Mouse (Mus musculus) liver, adult 2 months (tissue): ENCODE data around the gene Tlcd2. TPM values are rescaled to one million over a fixed set of nuclear protein-coding genes. Genes with fewer than 3 reads are reported as not detected.

Experiments used
- DNase-seq: peaks from one replicate; pipeline ENCODE4 v3.0.0-alpha.2; 2011; ENCODE audit warnings: low read depth, low spot score; ENCODE audit errors: extremely low read depth
- H3K27ac ChIP-seq: fragments of 200-500 bp; replicated peaks from 2 replicates; pipeline ENCODE4 v1.5.1; 2012; ENCODE audit warnings: low read depth, mild to moderate bottlenecking, control low read depth, inconsistent platforms, low read length; ENCODE audit not compliant: insufficient read depth
- H3K27me3 ChIP-seq: fragments of 200-500 bp; 2 replicates; pipeline ENCODE4 v1.6.1; 2012; ENCODE audit warnings: mild to moderate bottlenecking, moderate library complexity, low read length, inconsistent platforms; ENCODE audit not compliant: control insufficient read depth, insufficient read depth
- H3K36me3 ChIP-seq: fragments of 200-500 bp; 2 replicates; pipeline ENCODE4 v1.6.1; 2012; ENCODE audit warnings: low read length, inconsistent platforms; ENCODE audit not compliant: control insufficient read depth, insufficient read depth
- H3K4me1 ChIP-seq: fragments of 200-500 bp; 2 replicates; pipeline ENCODE4 v1.6.1; 2011; ENCODE audit warnings: low read length; ENCODE audit not compliant: control insufficient read depth, insufficient read depth
- H3K4me3 ChIP-seq: fragments of 200-500 bp; 2 replicates; pipeline ENCODE4 v1.5.1; 2011; ENCODE audit warnings: low read depth, mild to moderate bottlenecking, control low read depth, low read length, moderate library complexity; ENCODE audit not compliant: insufficient read depth
- H3K79me2 ChIP-seq: fragments of 200-500 bp; 2 replicates; pipeline ENCODE4 v1.6.1; 2012; ENCODE audit warnings: inconsistent platforms, mild to moderate bottlenecking, low read length, moderate library complexity; ENCODE audit not compliant: control insufficient read depth, insufficient read depth
- H3K9ac ChIP-seq: fragments of 200-500 bp; 2 replicates; pipeline ENCODE4 v1.6.1; 2012; ENCODE audit warnings: low read depth, mild to moderate bottlenecking, control low read depth, inconsistent platforms, low read length
- CTCF ChIP-seq: fragments of 200-500 bp; IDR thresholded peaks from 2 replicates; pipeline ENCODE4 v1.5.1; 2011; ENCODE audit warnings: low read depth, low read length, control low read depth
- POLR2A ChIP-seq: fragments of 200-500 bp; IDR thresholded peaks from 2 replicates; pipeline ENCODE4 v1.6.1; 2011; ENCODE audit warnings: low read length, control low read depth; ENCODE audit not compliant: insufficient read depth; ENCODE audit errors: extremely low read depth
- WGBS: fragments of 180-500 bp; shearing (Covaris S2); methylation state at CpG from one replicate; pipeline ENCODE4 v1.1.7; 2018; 5-methylcytosine and 5-hydroxymethylcytosine counted together
- polyA plus RNA-seq: library from polyadenylated mRNA; depleted of rRNA; stranded (reverse); fragments of >200 nt; gene quantifications from 2 replicates; pipeline ENCODE4 v1.2.3, GENCODE M21; 2012
- total RNA-seq: library from RNA; depleted of rRNA; stranded (reverse); fragments of >200 nt; gene quantifications from 2 replicates; pipeline ENCODE4 v1.2.3, GENCODE M21; 2014

Gene Tlcd2
- total and polyA plus RNA-seq, 2 experiments, result 237 to 238 TPM

DNA sequence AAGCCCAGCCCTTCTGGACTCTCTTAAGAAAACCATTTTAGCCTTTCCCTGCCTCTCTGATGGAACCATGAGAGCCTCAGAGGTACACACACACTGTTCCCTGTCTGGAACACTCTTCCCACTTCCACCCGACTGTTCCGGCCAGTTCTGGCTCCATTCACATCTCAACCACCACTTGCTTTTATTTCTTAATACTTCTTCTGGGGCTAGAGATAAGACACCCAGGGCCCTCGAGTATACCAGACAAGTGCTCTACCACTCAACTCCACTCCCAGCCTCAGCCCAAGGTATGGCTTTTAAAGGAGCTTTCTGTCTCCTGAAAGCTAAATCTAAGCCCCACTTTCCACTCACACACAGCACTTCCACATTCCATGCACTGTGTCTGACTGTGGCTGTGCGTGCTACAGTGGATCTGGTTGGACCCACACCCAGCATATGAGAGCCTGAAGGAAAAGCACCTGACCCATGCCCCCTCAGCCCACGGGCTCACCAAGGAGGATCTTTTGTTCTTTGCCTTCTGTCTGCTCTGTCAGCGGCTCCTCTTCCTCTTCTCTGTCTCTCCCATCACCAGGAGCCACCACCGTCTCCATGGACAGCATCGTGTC, 11.1 kb upstream of the Tlcd2 start:
- peaks cover 44% of the 10 kb centered on the region for H3K79me2 ChIP-seq
- DNase-seq, result no peak
- no peak overlapping the region for H3K4me3 ChIP-seq
- peaks cover 20% of the 10 kb centered on the region; the same call in 1 of the 2 replicates for H3K36me3 ChIP-seq
- H3K27me3 ChIP-seq, result no peaks in the 10 kb centered on the region
- H3K9ac ChIP-seq, result peak overlapping the region; percentile 20; the same call in 1 of the 2 replicates
- H3K27ac ChIP-seq, result no peak overlapping the region
- 68% methylated on average over 8 of the region's 8 CpGs for WGBS
- peaks cover 39% of the 10 kb centered on the region for H3K4me1 ChIP-seq
- no peak for TF ChIP-seq CTCF
- no peak for TF ChIP-seq POLR2A

DNA sequence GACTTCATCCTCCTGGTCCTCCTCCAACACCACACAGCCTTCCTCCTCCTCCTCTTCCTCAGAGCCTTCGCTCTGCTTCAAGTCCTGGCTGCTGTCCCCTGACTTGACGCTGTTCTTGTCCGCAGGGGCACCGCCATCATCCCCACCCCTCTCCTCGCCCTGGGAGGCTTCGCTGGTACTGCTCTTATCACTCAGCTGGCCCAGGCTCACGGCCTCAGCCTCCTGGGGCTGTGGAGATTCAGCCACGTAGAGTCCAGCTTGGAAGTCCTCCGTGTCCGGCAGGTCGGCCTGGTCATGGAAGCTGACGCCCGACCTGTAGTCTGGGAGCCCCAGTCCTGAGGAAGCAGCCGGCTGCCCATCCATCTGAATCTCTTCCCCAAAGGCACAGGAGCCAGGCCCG, 10.6 kb upstream of the Tlcd2 start:
- TF ChIP-seq CTCF (no peak), POLR2A (no peak)
- DNase-seq, result no peak
- H3K4me3 ChIP-seq, result no peak overlapping the region
- H3K79me2 ChIP-seq, result peaks cover 44% of the 10 kb centered on the region
- 87% methylated on average over 15 of the region's 15 CpGs for WGBS
- H3K27me3 ChIP-seq, result no peaks in the 10 kb centered on the region
- peak overlapping the region; percentile 20; the same call in 1 of the 2 replicates for H3K9ac ChIP-seq
- H3K27ac ChIP-seq, result no peak overlapping the region
- H3K4me1 ChIP-seq, result peaks cover 39% of the 10 kb centered on the region
- peaks cover 20% of the 10 kb centered on the region; the same call in 1 of the 2 replicates for H3K36me3 ChIP-seq

DNA sequence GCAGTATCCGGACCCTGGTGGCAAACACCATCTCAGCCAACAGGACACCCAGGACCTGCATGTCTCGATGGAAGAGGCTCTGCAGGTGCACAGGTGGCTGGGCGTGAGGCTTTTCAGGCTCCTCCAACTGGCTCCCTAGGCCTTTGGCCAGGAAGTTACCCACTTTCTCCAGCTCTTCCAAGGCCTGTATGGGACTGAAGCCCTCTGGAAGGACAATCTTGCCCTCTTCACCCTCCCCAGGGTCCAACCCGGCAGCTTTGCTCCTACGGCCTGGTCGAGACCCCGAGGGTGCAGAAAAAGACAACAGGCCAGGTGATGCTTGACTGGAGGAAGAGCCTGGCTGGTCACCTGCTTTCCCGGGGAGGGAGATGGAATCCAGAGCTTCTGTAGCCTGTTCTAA, 9.4 kb upstream of the Tlcd2 start:
- no peak overlapping the region for H3K27ac ChIP-seq
- H3K36me3 ChIP-seq, result peaks cover 17% of the 10 kb centered on the region; the same call in 1 of the 2 replicates
- H3K79me2 ChIP-seq, result peaks cover 44% of the 10 kb centered on the region
- TF ChIP-seq CTCF, result no peak
- WGBS, result 89% methylated on average over 8 of the region's 8 CpGs
- H3K9ac ChIP-seq, result no peak overlapping the region
- no peak for DNase-seq
- peaks cover 40% of the 10 kb centered on the region for H3K4me1 ChIP-seq
- H3K4me3 ChIP-seq, result no peak overlapping the region
- no peaks in the 10 kb centered on the region for H3K27me3 ChIP-seq

DNA sequence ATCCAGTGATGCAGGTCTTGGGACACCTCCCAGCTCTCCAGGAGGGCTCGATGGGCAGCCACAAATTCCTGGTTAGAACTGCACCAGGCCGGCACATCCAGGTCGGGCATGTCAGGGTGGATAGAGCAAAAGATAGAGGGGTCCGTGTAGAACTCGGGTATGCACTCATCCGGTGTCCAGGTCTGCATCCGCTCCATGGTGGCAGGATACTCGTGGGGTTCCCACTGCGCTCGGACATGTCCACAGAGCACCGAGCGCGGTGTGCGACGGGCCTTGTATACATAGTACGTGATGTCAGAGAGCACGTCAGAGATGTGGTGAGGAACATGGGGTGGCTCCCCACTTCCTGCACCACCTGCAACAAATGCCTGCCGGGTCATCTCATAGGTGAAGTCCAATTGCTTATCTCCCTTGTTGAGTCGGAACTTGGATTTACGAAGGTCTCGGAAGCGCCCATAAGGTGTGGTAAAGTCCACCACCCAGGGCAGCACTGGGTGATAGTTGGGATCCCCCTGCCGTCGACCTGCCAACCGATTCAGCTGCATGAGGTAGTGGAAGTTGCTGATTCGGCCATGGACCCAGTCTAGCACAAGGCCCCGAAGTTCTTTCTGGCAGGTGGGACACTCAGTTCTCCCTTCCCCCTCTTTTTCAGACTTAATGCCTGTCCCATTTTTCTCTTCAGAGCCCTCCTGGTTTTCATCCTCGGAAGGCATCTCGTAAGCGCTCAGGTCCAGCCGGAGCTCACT, 8.5 kb upstream of the Tlcd2 start:
- TF ChIP-seq POLR2A (no peak), CTCF (no peak)
- WGBS, result 88% methylated on average over 31 of the region's 31 CpGs
- Histone ChIP-seq H3K4me3 (no peak overlapping the region), H3K4me1 (peaks cover 42% of the 10 kb centered on the region), H3K36me3 (peaks cover 13% of the 10 kb centered on the region; the same call in 1 of the 2 replicates), H3K9ac (peak overlapping the region; percentile 85; the same call in 1 of the 2 replicates), H3K79me2 (peaks cover 44% of the 10 kb centered on the region), H3K27ac (no peak overlapping the region), H3K27me3 (no peaks in the 10 kb centered on the region)
- no peak for DNase-seq

DNA sequence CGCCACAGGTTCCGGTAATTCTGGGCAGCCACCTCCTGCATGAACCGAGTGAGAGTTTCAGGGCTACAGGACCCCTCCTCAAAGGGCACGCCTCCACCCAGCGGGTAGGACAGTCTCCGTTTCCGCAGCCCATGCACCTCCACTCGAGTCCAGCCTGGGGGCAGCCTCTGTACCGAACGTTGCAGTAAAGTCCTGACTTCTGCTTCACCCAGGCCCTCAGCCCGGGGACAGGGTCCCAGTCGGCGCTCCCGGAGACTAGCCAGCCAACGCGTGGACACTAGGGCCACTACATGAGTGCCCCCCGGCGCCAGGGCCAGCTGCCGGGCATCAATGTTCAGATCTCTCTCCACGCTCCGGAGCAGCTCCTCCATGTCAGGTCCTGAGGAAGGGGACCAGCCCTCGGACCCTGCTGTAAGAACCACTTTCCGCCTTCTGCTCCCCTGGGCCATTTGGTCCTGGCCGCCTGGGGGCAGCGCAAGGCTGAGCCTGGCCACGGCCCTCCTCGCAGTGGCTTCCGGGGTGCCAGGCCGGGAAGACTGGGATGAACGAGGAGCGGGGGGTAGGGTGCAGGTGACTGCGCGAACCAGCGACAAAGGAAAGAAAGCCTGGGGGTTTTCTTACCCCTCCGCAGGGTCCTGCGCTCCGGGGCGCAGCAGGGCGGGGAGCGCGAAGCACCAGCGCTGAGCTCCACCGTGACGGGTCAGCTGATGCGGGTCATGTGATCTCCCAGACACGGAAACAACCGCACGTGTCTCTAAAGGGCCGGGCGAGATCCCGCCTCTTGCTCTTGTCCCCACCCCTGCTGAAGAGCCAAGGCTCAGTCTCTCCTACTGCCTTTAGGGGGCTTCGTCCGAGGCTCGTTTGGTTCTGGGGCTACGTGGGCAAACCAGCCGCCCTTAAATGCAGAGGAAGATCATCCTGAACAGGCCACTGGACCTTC, 7.3 kb upstream of the Tlcd2 start, which contains the start of gene Wdr81:
Gene Wdr81, minus strand, starts transcription at position 727 of the 940 bp plus-strand sequence.
- H3K4me3 ChIP-seq, result peak within 1 kb of the TSS; percentile 78
- WGBS, result 1% methylated on average over 55 of the region's 56 CpGs
- peak; percentile 85 for DNase-seq
- H3K36me3 ChIP-seq, result peaks cover 2% of the 10 kb centered on the region; the same call in 1 of the 2 replicates
- TF ChIP-seq CTCF, result peak; percentile 60
- TF ChIP-seq POLR2A, result peak; percentile 78
- H3K79me2 ChIP-seq, result peaks cover 39% of the 10 kb centered on the region
- H3K4me1 ChIP-seq, result peaks cover 52% of the 10 kb centered on the region
- H3K27me3 ChIP-seq, result no peaks in the 10 kb centered on the region
- peak within 1 kb of the TSS; percentile 85 for H3K9ac ChIP-seq
- H3K27ac ChIP-seq, result peak within 1 kb of the TSS; percentile 77
